Mouse (Mus musculus): Measurements from ENCODE around the gene Terb1. TPM values are rescaled to one million over a fixed set of nuclear protein-coding genes. Genes with fewer than 3 reads are reported as not detected.
A peak's percentile ranks its signal among the peaks of the same experiment; 100 is the strongest.

Terb1 gene
- total and polyA plus RNA-seq, 3 experiments, result not detected

DNA sequence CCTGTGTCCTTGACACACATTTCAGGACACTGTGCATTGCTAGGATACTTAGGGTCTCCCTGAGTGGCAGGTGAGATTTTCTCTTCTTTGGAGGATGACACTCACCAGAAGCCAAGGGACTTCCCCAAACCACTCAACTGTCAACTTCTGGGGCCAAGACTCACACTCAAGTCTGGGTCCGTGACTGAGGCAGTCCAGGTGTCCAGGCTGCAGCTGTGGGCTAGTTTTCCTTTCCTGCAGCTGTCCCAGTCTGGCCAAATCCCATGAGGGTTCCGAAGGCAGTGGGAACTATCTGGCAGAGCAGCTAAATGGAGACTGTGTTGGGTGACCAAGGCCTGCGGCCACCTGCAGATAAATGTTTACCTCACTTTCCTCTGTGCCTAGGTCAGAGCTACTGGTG is 97.7 kb downstream of the Terb1 start:
- no peak for DNase-seq

DNA sequence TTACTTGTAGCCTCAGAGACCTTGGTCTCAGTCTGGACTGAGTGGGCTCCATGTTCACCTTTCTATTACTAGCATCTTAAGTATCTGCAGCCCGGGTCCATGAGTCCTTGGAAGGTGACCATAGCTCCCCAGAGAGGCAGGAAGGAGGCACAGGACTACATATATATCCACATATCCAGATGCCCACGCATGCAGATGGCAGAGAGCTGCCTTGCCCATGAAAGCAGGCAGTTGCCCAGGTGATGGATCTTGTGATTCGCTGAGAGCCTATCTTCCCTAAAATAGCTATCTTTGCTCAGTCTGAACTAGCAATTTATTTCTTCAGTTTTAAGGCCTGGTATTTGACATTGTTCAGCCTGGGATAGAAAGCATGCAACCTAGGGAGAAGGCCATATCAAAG is 98.2 kb downstream of the Terb1 start:
- DNase-seq, result no peak

DNA sequence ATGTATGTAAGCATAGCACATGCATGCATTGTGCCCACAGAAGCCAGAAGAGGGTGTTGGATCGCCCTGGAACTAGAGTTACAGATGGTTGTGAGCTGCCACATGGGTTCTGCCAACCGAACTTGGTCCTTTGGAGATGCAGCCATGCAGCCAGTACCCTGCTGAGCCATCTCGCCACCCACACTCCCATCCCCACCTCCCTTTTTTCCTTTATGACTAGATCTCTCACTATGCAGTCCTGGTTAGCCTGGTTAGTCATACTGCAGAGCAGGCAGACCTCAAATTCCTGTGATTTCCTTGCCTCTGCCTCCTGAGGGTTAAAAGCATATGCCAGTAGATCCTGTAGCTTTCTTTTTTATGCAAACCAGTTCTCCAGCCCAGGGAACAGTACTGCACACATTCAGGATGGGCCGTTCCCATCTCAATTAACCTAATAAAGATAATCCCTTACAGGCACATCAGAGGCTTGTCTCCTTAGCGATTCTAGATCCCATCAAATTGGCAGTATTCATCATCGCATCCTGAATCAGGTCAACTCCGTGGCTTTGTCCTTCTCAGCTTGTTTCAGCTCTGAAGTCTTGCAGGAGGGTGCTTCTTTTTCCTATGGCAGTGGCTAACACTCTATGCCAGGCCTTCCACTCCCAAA is 99.0 kb downstream of the Terb1 start:
- DNase-seq, result no peak

DNA sequence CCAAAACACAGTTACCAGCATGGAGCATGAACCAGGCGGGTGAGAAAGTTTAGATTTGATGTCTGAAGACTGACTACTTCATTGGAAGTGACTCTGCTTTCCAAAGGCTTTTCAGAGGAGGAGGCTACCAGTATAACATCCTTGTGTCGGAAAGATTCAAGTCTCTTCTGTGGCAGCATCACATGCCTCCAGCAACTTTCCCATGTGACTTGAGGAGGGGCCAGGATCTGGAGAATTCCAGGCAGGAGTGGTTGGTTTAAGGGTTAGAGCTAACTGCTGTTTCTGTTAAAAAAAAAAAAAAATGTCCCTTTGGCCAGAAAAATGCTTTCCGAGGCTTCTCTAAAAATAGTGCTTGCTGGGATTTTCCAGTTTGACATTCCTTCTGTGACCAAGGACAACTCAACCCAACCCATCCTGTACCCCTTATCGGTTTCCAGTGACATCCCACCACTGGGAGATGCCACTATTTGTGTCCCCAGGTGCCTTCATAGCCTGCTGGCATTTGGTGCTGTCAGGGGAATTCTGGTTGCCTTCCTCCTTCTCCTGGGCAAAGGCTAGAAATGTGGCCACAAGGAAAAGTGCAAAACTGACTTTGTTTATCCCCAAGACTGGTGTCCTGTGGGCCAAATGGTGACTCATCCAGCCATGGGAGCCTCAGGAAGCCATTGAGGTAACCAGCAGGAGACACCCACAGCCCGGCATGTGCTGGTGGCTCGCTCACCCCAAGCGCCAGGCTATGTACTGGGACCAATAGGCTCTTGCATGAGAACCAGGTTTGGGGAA is 101.2 kb downstream of the Terb1 start:
- DNase-seq, result peak; percentile 37

DNA sequence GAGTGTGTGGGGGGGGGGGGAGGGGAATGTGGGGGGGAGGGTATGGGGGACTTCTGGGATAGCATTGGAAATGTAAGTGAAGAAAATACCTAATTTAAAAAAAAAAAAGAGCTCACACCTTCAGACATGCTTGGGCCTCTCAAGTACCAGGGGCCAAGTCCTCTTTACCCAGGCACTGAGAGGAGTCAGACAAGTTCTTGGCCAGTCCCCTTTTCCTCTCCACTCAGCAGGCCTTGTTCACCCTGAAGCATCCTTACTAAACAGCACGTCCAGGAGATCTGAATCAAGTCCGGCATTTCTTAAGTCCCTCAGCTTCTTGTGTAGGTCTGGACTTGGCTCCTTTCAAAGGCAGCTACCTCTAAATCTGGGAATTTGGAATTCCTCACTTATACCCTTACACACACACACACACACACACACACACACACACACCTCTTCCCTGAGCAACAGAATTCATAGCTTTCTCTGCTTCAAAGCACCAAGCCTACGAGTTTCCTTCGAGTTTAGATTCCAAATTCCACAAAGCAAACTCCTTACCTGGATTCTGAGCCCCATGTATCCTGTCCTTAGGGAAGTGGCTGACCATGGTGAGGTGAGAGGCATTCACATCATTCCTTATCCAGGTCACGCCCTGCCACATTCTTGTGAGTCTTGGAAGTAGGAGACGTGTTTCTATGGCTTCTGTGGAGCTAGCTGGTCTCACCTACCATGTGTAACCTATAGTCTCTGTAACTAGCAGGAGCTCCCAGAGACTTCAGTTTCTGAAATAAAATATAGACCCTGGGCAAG is 103.2 kb downstream of the Terb1 start:
- DNase-seq, result no peak

DNA sequence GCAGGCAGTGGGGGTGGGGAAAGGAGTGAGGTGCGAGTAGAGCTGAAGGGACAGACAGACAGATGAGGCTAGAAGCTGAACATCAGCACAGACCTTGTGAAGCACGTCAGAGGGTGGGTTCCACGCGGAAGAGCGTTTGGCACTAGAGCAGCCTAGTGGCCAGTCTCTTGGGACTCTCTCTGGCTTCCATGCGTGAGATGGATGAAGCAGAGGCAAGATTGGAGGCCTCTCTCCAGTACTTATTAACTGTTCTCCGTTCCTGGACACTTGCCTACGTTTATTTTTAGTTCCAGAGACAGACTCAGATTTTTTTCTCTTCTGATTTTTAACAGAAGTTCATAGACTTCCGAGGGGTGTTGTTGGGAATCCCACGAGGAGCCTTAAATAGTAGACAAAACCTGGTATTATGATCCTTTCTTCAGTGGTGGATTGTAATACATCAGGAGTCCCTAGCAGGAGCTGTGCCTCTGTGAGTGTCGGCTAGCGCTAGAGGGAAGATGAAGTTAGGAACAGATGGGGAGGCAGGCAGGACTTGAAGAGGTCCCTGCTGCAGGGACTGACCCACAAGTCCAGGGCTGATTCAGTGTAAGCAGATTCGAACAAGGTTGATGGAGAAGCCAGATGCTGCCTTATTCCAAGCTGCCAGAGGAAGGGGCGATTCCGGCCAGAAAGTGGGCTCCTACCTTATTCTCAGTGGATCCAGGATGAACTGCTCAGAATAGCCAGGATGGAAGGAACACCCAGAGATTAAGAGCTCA is 104.1 kb downstream of the Terb1 start:
- no peak for DNase-seq

DNA sequence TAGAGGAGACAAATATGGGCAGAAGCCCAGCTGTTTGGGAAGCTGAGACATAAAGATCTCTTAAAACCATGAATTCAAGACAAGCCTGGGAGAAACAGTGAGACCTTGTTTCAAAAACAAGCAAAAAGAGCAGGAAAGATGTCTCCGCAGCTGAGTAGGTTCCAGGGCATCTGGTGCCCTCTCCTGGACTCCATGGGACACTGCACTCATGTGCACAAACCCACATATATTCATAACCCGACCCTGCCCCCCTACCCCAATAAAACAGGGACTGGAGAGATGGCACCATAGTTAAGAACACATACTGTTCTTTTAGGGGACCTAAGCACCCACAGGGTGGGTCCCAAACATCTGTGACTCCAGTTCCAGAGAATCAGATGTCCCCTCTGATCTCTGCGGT is 106.1 kb downstream of the Terb1 start:
- no peak for DNase-seq

Other genes starting within 250 kb of the Terb1 start
- gene Cmtm2a, start 216.7 kb downstream of the Terb1 start, total RNA-seq (2021), result under 1 TPM; 0.58 to 0.73 TPM
- gene Cmtm2a, start 216.7 kb downstream of the Terb1 start, polyA plus RNA-seq (2012; rRNA removed), result 0.13 and 0.21 TPM in 2 replicates
- gene Gm45711, start 199.8 kb downstream of the Terb1 start, total RNA-seq (2021), result under 1 TPM in 1 of 2 experiments, not detected in 1; 0.23 TPM
- gene Gm45711, start 199.8 kb downstream of the Terb1 start, polyA plus RNA-seq (2012; rRNA removed), result 0.12 and 0.52 TPM in 2 replicates
- gene Cmtm1, start 199.8 kb downstream of the Terb1 start, total RNA-seq (2021), result under 1 TPM in 1 of 2 experiments, not detected in 1; 0.29 TPM
- gene Cmtm1, start 199.8 kb downstream of the Terb1 start, polyA plus RNA-seq (2012; rRNA removed), result 0.09 TPM in 1 of 2 replicates, not detected in the other
- not detected for gene Gm11020, start 188.3 kb downstream of the Terb1 start, total RNA-seq (2021)
- not detected in 2 replicates for gene Gm11020, start 188.3 kb downstream of the Terb1 start, polyA plus RNA-seq (2012; rRNA removed)
- not detected for gene Cmtm2b, start 187.7 kb downstream of the Terb1 start, total RNA-seq (2021)
- not detected in 2 replicates for gene Cmtm2b, start 187.7 kb downstream of the Terb1 start, polyA plus RNA-seq (2012; rRNA removed)
- 100 to 1,000 TPM in 1 of 2 experiments, 10 to 100 TPM in 1; 56.9 to 110 TPM for gene Cmtm3, start 170.5 kb downstream of the Terb1 start, total RNA-seq (2021)
- gene Cmtm3, start 170.5 kb downstream of the Terb1 start, polyA plus RNA-seq (2012; rRNA removed), result 336 and 405 TPM in 2 replicates
- 10 to 100 TPM; 31.1 to 53.2 TPM for gene Cmtm4, start 114.1 kb downstream of the Terb1 start, total RNA-seq (2021)
- 19.1 and 19.5 TPM in 2 replicates for gene Cmtm4, start 114.1 kb downstream of the Terb1 start, polyA plus RNA-seq (2012; rRNA removed)
- 100 to 1,000 TPM in 1 of 2 experiments, 10 to 100 TPM in 1; 90.6 to 168 TPM for gene Dync1li2, start 66.9 kb downstream of the Terb1 start, total RNA-seq (2021)
- 9.5 and 10.5 TPM in 2 replicates for gene Dync1li2, start 66.9 kb downstream of the Terb1 start, polyA plus RNA-seq (2012; rRNA removed)
- 10 to 100 TPM; 31.1 to 40.8 TPM for gene Nae1, start 24.7 kb upstream of the Terb1 start, total RNA-seq (2021)
- gene Nae1, start 24.7 kb upstream of the Terb1 start, polyA plus RNA-seq (2012; rRNA removed), result 1.1 and 2.0 TPM in 2 replicates
- gene Car7, start 24.8 kb upstream of the Terb1 start, total RNA-seq (2021), result 1 to 10 TPM; 1.9 to 4.2 TPM
- gene Car7, start 24.8 kb upstream of the Terb1 start, polyA plus RNA-seq (2012; rRNA removed), result 13.4 and 14.5 TPM in 2 replicates
- 10 to 100 TPM; 30.7 to 37.3 TPM for gene Pdp2, start 81.5 kb upstream of the Terb1 start, total RNA-seq (2021)
- 6.5 and 7.6 TPM in 2 replicates for gene Pdp2, start 81.5 kb upstream of the Terb1 start, polyA plus RNA-seq (2012; rRNA removed)
- gene Cdh16, start 114.5 kb upstream of the Terb1 start, total RNA-seq (2021), result not detected
- not detected in 2 replicates for gene Cdh16, start 114.5 kb upstream of the Terb1 start, polyA plus RNA-seq (2012; rRNA removed)
- 10 to 100 TPM in 1 of 2 experiments, 1 to 10 TPM in 1; 3.3 to 14.4 TPM for gene Rrad, start 121.4 kb upstream of the Terb1 start, total RNA-seq (2021)
- 4.1 and 7.4 TPM in 2 replicates for gene Rrad, start 121.4 kb upstream of the Terb1 start, polyA plus RNA-seq (2012; rRNA removed)
- 10 to 100 TPM; 44.9 to 47.9 TPM for gene Ciao2b, start 132.1 kb upstream of the Terb1 start, total RNA-seq (2021)
- 24.2 and 26.0 TPM in 2 replicates for gene Ciao2b, start 132.1 kb upstream of the Terb1 start, polyA plus RNA-seq (2012; rRNA removed)
- under 1 TPM in 1 of 2 experiments, not detected in 1; 0.72 TPM for gene Ces2a, start 224.1 kb upstream of the Terb1 start, total RNA-seq (2021)
- gene Ces2a, start 224.1 kb upstream of the Terb1 start, polyA plus RNA-seq (2012; rRNA removed), result 0.74 TPM in 1 of 2 replicates, not detected in the other

All from adrenal gland, adult 2 months (tissue).